Mouse (Mus musculus): ENCODE data around the gene Nat8f7. TPM values are rescaled to one million over a fixed set of nuclear protein-coding genes. Genes with fewer than 3 reads are reported as not detected.
A peak's percentile ranks its signal among the peaks of the same experiment; 100 is the strongest.
"Not testable (repeated sequence)": the region's sequence is repeated elsewhere in the genome, so short reads cannot be mapped to it uniquely, and the experiment has no call there.

Gene Nat8f7
- total RNA-seq (2014; rRNA removed; ENCODE audit: low replicate concordance): not detected in 2 replicates
- polyA plus RNA-seq (2015; fragmentation: Nextera tagmentation; extraction: Ambion mirVana): not detected in 2 replicates

- H3K4me3 ChIP-seq (ENCODE audit: low read depth, low read length); H3K27ac ChIP-seq (ENCODE audit: low read depth); H3K36me3 ChIP-seq (replicated peaks; ENCODE audit: control insufficient read depth, insufficient read depth, low read length); DNase-seq (ENCODE audit: low spot score); H3K9ac ChIP-seq (replicated peaks; ENCODE audit: low read depth, low read length); H3K9me3 ChIP-seq (replicated peaks; ENCODE audit: control insufficient read depth, low read length); H3K27me3 ChIP-seq (ENCODE audit: control insufficient read depth, insufficient read depth, low read length); ATAC-seq (ENCODE audit: insufficient read depth, low read depth); H3K4me1 ChIP-seq (ENCODE audit: control insufficient read depth, insufficient read depth); H3K4me2 ChIP-seq (ENCODE audit: low read depth, low read length): not testable (repeated sequence)
- 76% methylated on average over 9 of the region's 10 CpGs for WGBS
These were observed at the start of gene Nat8f7 for GRCm38 (mm10) chr6:85713105-85713504. Gene Nat8f7, minus strand, starts transcription at chr6:85713205.

GRCm38 (mm10) chr6:85762678-85763077 is 49.7 kb upstream of the Nat8f7 start:
- WGBS: 46% methylated on average over 1 of the region's 2 CpGs
- not testable (repeated sequence) for H3K9me3 ChIP-seq (replicated peaks; ENCODE audit: control insufficient read depth, low read length); H3K27ac ChIP-seq (ENCODE audit: low read depth); H3K4me3 ChIP-seq (ENCODE audit: low read depth, low read length); H3K4me1 ChIP-seq (ENCODE audit: control insufficient read depth, insufficient read depth); H3K9ac ChIP-seq (replicated peaks; ENCODE audit: low read depth, low read length); H3K4me2 ChIP-seq (ENCODE audit: low read depth, low read length); ATAC-seq (ENCODE audit: insufficient read depth, low read depth); H3K36me3 ChIP-seq (replicated peaks; ENCODE audit: control insufficient read depth, insufficient read depth, low read length); H3K27me3 ChIP-seq (ENCODE audit: control insufficient read depth, insufficient read depth, low read length); DNase-seq (ENCODE audit: low spot score)

GRCm38 (mm10) chr6:85755705-85756249 is 42.8 kb upstream of the Nat8f7 start:
- not testable (repeated sequence) for H3K9me3 ChIP-seq (replicated peaks; ENCODE audit: control insufficient read depth, low read length); H3K9ac ChIP-seq (replicated peaks; ENCODE audit: low read depth, low read length); DNase-seq (ENCODE audit: low spot score); H3K4me1 ChIP-seq (ENCODE audit: control insufficient read depth, insufficient read depth); H3K27ac ChIP-seq (ENCODE audit: low read depth); H3K36me3 ChIP-seq (replicated peaks; ENCODE audit: control insufficient read depth, insufficient read depth, low read length); H3K27me3 ChIP-seq (ENCODE audit: control insufficient read depth, insufficient read depth, low read length); H3K4me3 ChIP-seq (ENCODE audit: low read depth, low read length); H3K4me2 ChIP-seq (ENCODE audit: low read depth, low read length)
- WGBS: 20% methylated on average over 2 of the region's 6 CpGs
- ATAC-seq (ENCODE audit: insufficient read depth, low read depth): peak; percentile 41

- not testable (repeated sequence) for H3K4me2 ChIP-seq (ENCODE audit: low read depth, low read length); H3K27ac ChIP-seq (ENCODE audit: low read depth); DNase-seq (ENCODE audit: low spot score); H3K36me3 ChIP-seq (replicated peaks; ENCODE audit: control insufficient read depth, insufficient read depth, low read length); H3K9me3 ChIP-seq (replicated peaks; ENCODE audit: control insufficient read depth, low read length); ATAC-seq (ENCODE audit: insufficient read depth, low read depth); H3K9ac ChIP-seq (replicated peaks; ENCODE audit: low read depth, low read length); H3K27me3 ChIP-seq (ENCODE audit: control insufficient read depth, insufficient read depth, low read length); H3K4me3 ChIP-seq (ENCODE audit: low read depth, low read length); H3K4me1 ChIP-seq (ENCODE audit: control insufficient read depth, insufficient read depth)
- WGBS: 42% methylated on average over 1 of the region's 1 CpGs
These were observed 3.4 kb downstream of the Nat8f7 start for GRCm38 (mm10) chr6:85709607-85710006.

- not testable (repeated sequence) for H3K9ac ChIP-seq (replicated peaks; ENCODE audit: low read depth, low read length); H3K27me3 ChIP-seq (ENCODE audit: control insufficient read depth, insufficient read depth, low read length); ATAC-seq (ENCODE audit: insufficient read depth, low read depth); H3K4me1 ChIP-seq (ENCODE audit: control insufficient read depth, insufficient read depth); H3K4me3 ChIP-seq (ENCODE audit: low read depth, low read length); H3K4me2 ChIP-seq (ENCODE audit: low read depth, low read length); H3K27ac ChIP-seq (ENCODE audit: low read depth); H3K9me3 ChIP-seq (replicated peaks; ENCODE audit: control insufficient read depth, low read length); DNase-seq (ENCODE audit: low spot score); H3K36me3 ChIP-seq (replicated peaks; ENCODE audit: control insufficient read depth, insufficient read depth, low read length)
- 86% methylated on average over 3 of the region's 5 CpGs for WGBS
These were observed 3.8 kb downstream of the Nat8f7 start for GRCm38 (mm10) chr6:85709206-85709605.

GRCm38 (mm10) chr6:85701943-85702342 is 11.1 kb downstream of the Nat8f7 start:
- DNase-seq (ENCODE audit: low spot score); H3K36me3 ChIP-seq (replicated peaks; ENCODE audit: control insufficient read depth, insufficient read depth, low read length): not testable (repeated sequence)

More at GRCm38 (mm10) chr6:85701943-85702342, 11.1 kb downstream of the Nat8f7 start:
- not testable (repeated sequence) for H3K4me1 ChIP-seq (ENCODE audit: control insufficient read depth, insufficient read depth); H3K27me3 ChIP-seq (ENCODE audit: control insufficient read depth, insufficient read depth, low read length); H3K27ac ChIP-seq (ENCODE audit: low read depth); H3K9me3 ChIP-seq (replicated peaks; ENCODE audit: control insufficient read depth, low read length); H3K9ac ChIP-seq (replicated peaks; ENCODE audit: low read depth, low read length); H3K4me3 ChIP-seq (ENCODE audit: low read depth, low read length); H3K4me2 ChIP-seq (ENCODE audit: low read depth, low read length)
- 48% methylated on average over 2 of the region's 4 CpGs for WGBS
- ATAC-seq (ENCODE audit: insufficient read depth, low read depth): 0 out of 2 replicates have a peak, but pooled peaks have one; percentile 20

Small RNA genes within 50 kb of the gene (microRNA-seq; reads per million reads assigned to microRNA genes)
- not detected for gene Gm27317

Other genes starting within 250 kb of the Nat8f7 start
- gene Fbxo41, start 210.2 kb downstream of the Nat8f7 start, total RNA-seq (2014; rRNA removed; ENCODE audit: low replicate concordance): 0.11 TPM in 1 of 2 replicates, not detected in the other
- not detected in 2 replicates for gene Fbxo41, start 210.2 kb downstream of the Nat8f7 start, polyA plus RNA-seq (2015; fragmentation: Nextera tagmentation; extraction: Ambion mirVana)
- not detected in 2 replicates for gene Egr4, start 199.6 kb downstream of the Nat8f7 start, total RNA-seq (2014; rRNA removed; ENCODE audit: low replicate concordance)
- not detected in 2 replicates for gene Egr4, start 199.6 kb downstream of the Nat8f7 start, polyA plus RNA-seq (2015; fragmentation: Nextera tagmentation; extraction: Ambion mirVana)
- gene Alms1, start 125.7 kb downstream of the Nat8f7 start, total RNA-seq (2014; rRNA removed; ENCODE audit: low replicate concordance): 2.8 and 3.5 TPM in 2 replicates
- gene Alms1, start 125.7 kb downstream of the Nat8f7 start, polyA plus RNA-seq (2015; fragmentation: Nextera tagmentation; extraction: Ambion mirVana): 0.61 and 0.81 TPM in 2 replicates
- not detected in 2 replicates for gene Nat8f3, start 52.5 kb upstream of the Nat8f7 start, total RNA-seq (2014; rRNA removed; ENCODE audit: low replicate concordance)
- 0.11 TPM in 1 of 2 replicates, not detected in the other for gene Nat8f3, start 52.5 kb upstream of the Nat8f7 start, polyA plus RNA-seq (2015; fragmentation: Nextera tagmentation; extraction: Ambion mirVana)
- not detected in 2 replicates for gene Nat8f6, start 107.7 kb upstream of the Nat8f7 start, total RNA-seq (2014; rRNA removed; ENCODE audit: low replicate concordance)
- gene Nat8f6, start 107.7 kb upstream of the Nat8f7 start, polyA plus RNA-seq (2015; fragmentation: Nextera tagmentation; extraction: Ambion mirVana): not detected in 2 replicates
- not detected in 2 replicates for gene Nat8f5, start 107.8 kb upstream of the Nat8f7 start, total RNA-seq (2014; rRNA removed; ENCODE audit: low replicate concordance)
- not detected in 2 replicates for gene Nat8f5, start 107.8 kb upstream of the Nat8f7 start, polyA plus RNA-seq (2015; fragmentation: Nextera tagmentation; extraction: Ambion mirVana)
- not detected in 2 replicates for gene Nat8, start 118.9 kb upstream of the Nat8f7 start, total RNA-seq (2014; rRNA removed; ENCODE audit: low replicate concordance)
- not detected in 2 replicates for gene Nat8, start 118.9 kb upstream of the Nat8f7 start, polyA plus RNA-seq (2015; fragmentation: Nextera tagmentation; extraction: Ambion mirVana)
- gene Nat8f2, start 156.0 kb upstream of the Nat8f7 start, total RNA-seq (2014; rRNA removed; ENCODE audit: low replicate concordance): not detected in 2 replicates
- not detected in 2 replicates for gene Nat8f2, start 156.0 kb upstream of the Nat8f7 start, polyA plus RNA-seq (2015; fragmentation: Nextera tagmentation; extraction: Ambion mirVana)
- gene Nat8f4, start 191.7 kb upstream of the Nat8f7 start, total RNA-seq (2014; rRNA removed; ENCODE audit: low replicate concordance): 0.42 and 2.2 TPM in 2 replicates
- 1.4 and 1.7 TPM in 2 replicates for gene Nat8f4, start 191.7 kb upstream of the Nat8f7 start, polyA plus RNA-seq (2015; fragmentation: Nextera tagmentation; extraction: Ambion mirVana)
- 8.5 and 15.0 TPM in 2 replicates for gene Tprkb, start 198.7 kb upstream of the Nat8f7 start, total RNA-seq (2014; rRNA removed; ENCODE audit: low replicate concordance)
- gene Tprkb, start 198.7 kb upstream of the Nat8f7 start, polyA plus RNA-seq (2015; fragmentation: Nextera tagmentation; extraction: Ambion mirVana): 19.2 and 25.5 TPM in 2 replicates
- gene Nat8f1, start 202.5 kb upstream of the Nat8f7 start, total RNA-seq (2014; rRNA removed; ENCODE audit: low replicate concordance): 3.6 TPM in 2 replicates
- gene Nat8f1, start 202.5 kb upstream of the Nat8f7 start, polyA plus RNA-seq (2015; fragmentation: Nextera tagmentation; extraction: Ambion mirVana): 5.6 and 7.4 TPM in 2 replicates
- gene Dusp11, start 248.5 kb upstream of the Nat8f7 start, total RNA-seq (2014; rRNA removed; ENCODE audit: low replicate concordance): 36.8 and 39.1 TPM in 2 replicates
- 27.7 and 33.5 TPM in 2 replicates for gene Dusp11, start 248.5 kb upstream of the Nat8f7 start, polyA plus RNA-seq (2015; fragmentation: Nextera tagmentation; extraction: Ambion mirVana)